ENCODE assay signal across 14 mouse cellular contexts in the genomic region with DNA sequence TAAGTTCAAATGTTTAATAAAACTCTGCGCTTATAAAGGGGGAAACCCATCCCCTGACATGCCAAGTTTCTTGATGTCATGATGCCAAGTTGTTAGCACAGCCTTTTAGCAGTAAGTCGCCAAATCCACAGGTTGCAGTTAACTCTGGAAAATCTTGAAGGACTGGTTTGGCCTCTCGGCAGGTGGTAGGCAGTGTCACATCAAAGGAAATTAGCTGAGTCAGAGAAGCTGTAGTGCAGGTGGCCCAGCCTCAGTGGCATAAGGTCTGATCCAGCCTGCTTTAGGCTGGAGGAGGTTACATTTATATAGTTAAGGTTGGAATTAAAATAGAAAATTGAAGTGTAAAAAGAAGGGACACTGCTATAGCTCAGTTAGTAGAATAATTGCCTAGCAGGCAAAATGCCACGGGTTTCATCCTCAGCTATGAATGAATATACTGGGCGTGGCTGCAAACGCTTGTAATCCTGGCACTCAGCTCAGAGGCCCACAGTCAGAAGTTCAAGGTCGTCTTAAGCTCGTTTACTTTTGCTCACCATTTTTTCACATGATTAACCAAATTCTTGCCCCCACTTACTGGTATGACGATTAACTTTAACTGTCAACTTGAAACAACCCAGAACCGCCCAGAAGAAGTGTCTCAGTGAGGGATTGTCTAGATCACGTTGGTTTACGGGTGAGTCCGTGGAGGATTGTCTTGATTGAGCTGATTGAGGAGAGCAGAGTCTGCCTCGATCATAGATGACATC.
DNase-seq lines count a peak whose midpoint lies in the region; ATAC-seq lines count a peak whose summit lies in the region.
"Had no signal": no experiment of that assay in that cellular context is flagged by ENCODE, and none has a peak within 500 bp of the region (broad histone marks: within the 10 kb centered on the region; RNA-seq: fewer than 3 reads in every experiment).

No protein-coding gene starts in this region.

- H3K4me3 ChIP-seq in embryonic facial prominence, embryonic 13.5 days = no peak overlapping the region
- H3K4me3 ChIP-seq: forebrain, embryonic 12.5 days; midbrain, embryonic 10.5 days; neural tube, embryonic 13.5 days had no signal

- H3K27me3 ChIP-seq in embryonic facial prominence, embryonic 13.5 days = no peaks in the 10 kb centered on the region
- H3K27me3 ChIP-seq: forebrain, embryonic 12.5 days; neural tube, embryonic 13.5 days had no signal

- H3K9ac ChIP-seq in embryonic facial prominence, embryonic 13.5 days = no peak overlapping the region
- H3K9ac ChIP-seq: forebrain, embryonic 12.5 days; neural tube, embryonic 13.5 days had no signal

- ATAC-seq in embryonic facial prominence, embryonic 13.5 days (ENCODE audit: insufficient number of reproducible peaks, insufficient read depth, low FRiP score, low TSS enrichment, low read depth) = peak; percentile 71; the same call in 1 of the 2 replicates

- H3K4me2 ChIP-seq in embryonic facial prominence, embryonic 13.5 days = no peak overlapping the region
- H3K4me2 ChIP-seq: forebrain, embryonic 12.5 days; neural tube, embryonic 13.5 days had no signal

- H3K36me3 ChIP-seq in embryonic facial prominence, embryonic 13.5 days = no peaks in the 10 kb centered on the region
- H3K36me3 ChIP-seq: forebrain, embryonic 12.5 days; midbrain, embryonic 10.5 days; neural tube, embryonic 13.5 days had no signal

- peak; percentile 8 for DNase-seq in cerebellum, adult 9-10 months
- no peak for DNase-seq in cerebellum, adult 11-12 months
- peak; percentile 9 to 41 for DNase-seq in lung, adult 18-20 months
- DNase-seq in lung, postnatal 14 days = no peak
- peak; percentile 15 for DNase-seq in lung, postnatal 25 days (ENCODE audit: low spot score)
- DNase-seq in T-cell, adult 2 months (ENCODE audit: low spot score) = no peak
- DNase-seq in natural killer cell, adult 2 months (ENCODE audit: low spot score in 2 of 2) = no peak
- DNase-seq: heart, postnatal 14 days; liver; right cerebral cortex, postnatal 25 days had no signal

- WGBS in embryonic facial prominence, embryonic 13.5 days = 42% methylated on average over 14 of the region's 14 CpGs

- no peaks in the 10 kb centered on the region for H3K9me3 ChIP-seq in embryonic facial prominence, embryonic 13.5 days
- H3K9me3 ChIP-seq: forebrain, embryonic 12.5 days; midbrain, embryonic 10.5 days; neural tube, embryonic 13.5 days had no signal

- H3K4me1 ChIP-seq in embryonic facial prominence, embryonic 13.5 days = no peaks in the 10 kb centered on the region
- H3K4me1 ChIP-seq: forebrain, embryonic 12.5 days; midbrain, embryonic 10.5 days had no signal

- H3K27ac ChIP-seq in embryonic facial prominence, embryonic 13.5 days = no peak overlapping the region
- H3K27ac ChIP-seq: forebrain, embryonic 12.5 days; midbrain, embryonic 10.5 days; neural tube, embryonic 13.5 days had no signal

Comparison
In these comparisons a context has a peak if more than half of its experiments do, and no peak if none do; other contexts are left out.
1. DNase-seq: peak in cerebellum, adult 9-10 months (single experiment), lung, adult 18-20 months (2 of 2) and lung, postnatal 25 days (single experiment); none in cerebellum, adult 11-12 months (single experiment), lung, postnatal 14 days (single experiment), T-cell, adult 2 months (single experiment) and natural killer cell, adult 2 months (0 of 2).